Comparison of ENCODE assay signal across 16 mouse cellular contexts in genomic region chr1:81077665-81078314, GRCm38 (mm10). TPM values are rescaled to one million over a fixed set of nuclear protein-coding genes. Genes with fewer than 3 reads are reported as not detected.
DNase-seq lines count a peak whose midpoint lies in the region; ATAC-seq lines count a peak whose summit lies in the region.
"Had no signal": no experiment of that assay in that cellular context is flagged by ENCODE, and none has a peak within 500 bp of the region (broad histone marks: within the 10 kb centered on the region; RNA-seq: fewer than 3 reads in every experiment).

No protein-coding gene starts in this region.

- no peak for DNase-seq in cerebellum, adult 11 months
- DNase-seq in cerebellum, postnatal 10 days: peak; percentile 28 to 47
- DNase-seq in hindbrain, embryonic 11.5 days (ENCODE audit: low spot score): no peak
- peak; percentile 57 for DNase-seq in midbrain, embryonic 14.5 days
- no peak for DNase-seq in lung, postnatal 4 days
- DNase-seq in urinary bladder, postnatal 10 days (ENCODE audit: low spot score): no peak
- no peak for DNase-seq in adrenal gland, postnatal 25 days
- DNase-seq: adrenal gland, adult 2 months; heart, adult 11 months; heart, postnatal 10 days; kidney, adult 11 months; lung, postnatal 36 days; thymus, adult 2 months had no signal

- peak; percentile 51 for ATAC-seq in cerebellum, adult (ENCODE audit: insufficient number of reproducible peaks, low FRiP score, low TSS enrichment)
- no peak for ATAC-seq in hindbrain, embryonic 11.5 days (ENCODE audit: low FRiP score)
- no peak for ATAC-seq in midbrain, embryonic 14.5 days (ENCODE audit: low FRiP score, low TSS enrichment)

- 76% methylated on average over 9 of the region's 9 CpGs for WGBS in hindbrain, embryonic 11.5 days
- 35% methylated on average over 9 of the region's 9 CpGs for WGBS in midbrain, embryonic 14.5 days

- no peaks in the 10 kb centered on the region for H3K9me3 ChIP-seq in hindbrain, embryonic 11.5 days (ENCODE audit: control insufficient read depth, low read length)
- no peaks in the 10 kb centered on the region for H3K9me3 ChIP-seq in midbrain, embryonic 14.5 days (ENCODE audit: control insufficient read depth, low read length)
- H3K9me3 ChIP-seq: liver, embryonic 15.5 days had no signal

- H3K9ac ChIP-seq in hindbrain, embryonic 11.5 days (ENCODE audit: low read depth, low read length): 0 out of 2 replicates have a peak overlapping the region, but pooled peaks have one; percentile 50
- peak overlapping the region; percentile 68 for H3K9ac ChIP-seq in midbrain, embryonic 14.5 days (replicated peaks; ENCODE audit: low read length)
- H3K9ac ChIP-seq: liver, embryonic 15.5 days had no signal

- peak overlapping the region; percentile 31; the same call in 1 of the 2 replicates for H3K4me2 ChIP-seq in hindbrain, embryonic 11.5 days (replicated peaks; ENCODE audit: low read depth, low read length)
- peak overlapping the region; percentile 61 for H3K4me2 ChIP-seq in midbrain, embryonic 14.5 days (ENCODE audit: low read length)
- H3K4me2 ChIP-seq: liver, embryonic 15.5 days had no signal

- H3K36me3 ChIP-seq in hindbrain, embryonic 11.5 days (ENCODE audit: control insufficient read depth, insufficient read depth, low read length): no peaks in the 10 kb centered on the region
- H3K36me3 ChIP-seq in midbrain, embryonic 14.5 days (ENCODE audit: control insufficient read depth, insufficient read depth, low read length): no peaks in the 10 kb centered on the region
- H3K36me3 ChIP-seq: liver, embryonic 15.5 days had no signal

- H3K4me1 ChIP-seq in hindbrain, embryonic 11.5 days (replicated peaks; ENCODE audit: control insufficient read depth, insufficient read depth, low read length): no peaks in the 10 kb centered on the region
- H3K4me1 ChIP-seq in midbrain, embryonic 14.5 days (ENCODE audit: control insufficient read depth, insufficient read depth, low read length): peaks cover 9% of the 10 kb centered on the region
- H3K4me1 ChIP-seq: liver, embryonic 15.5 days had no signal

- no peaks in the 10 kb centered on the region for H3K27me3 ChIP-seq in hindbrain, embryonic 11.5 days (ENCODE audit: control insufficient read depth, insufficient read depth, low read length)
- no peaks in the 10 kb centered on the region for H3K27me3 ChIP-seq in midbrain, embryonic 14.5 days (ENCODE audit: control insufficient read depth, insufficient read depth, low read length)
- H3K27me3 ChIP-seq: liver, embryonic 15.5 days had no signal

- peak overlapping the region; percentile 75; the same call in 1 of the 2 replicates for H3K27ac ChIP-seq in hindbrain, embryonic 11.5 days (ENCODE audit: low read depth, low read length)
- H3K27ac ChIP-seq in midbrain, embryonic 14.5 days (replicated peaks; ENCODE audit: low read depth, low read length): peak overlapping the region; percentile 97
- H3K27ac ChIP-seq: liver, embryonic 15.5 days had no signal

- H3K4me3 ChIP-seq in hindbrain, embryonic 11.5 days (ENCODE audit: low read depth, low read length): peak overlapping the region; percentile 25; the same call in 1 of the 2 replicates
- H3K4me3 ChIP-seq in midbrain, embryonic 14.5 days (replicated peaks; ENCODE audit: low read depth, low read length): peak overlapping the region; percentile 40
- H3K4me3 ChIP-seq: liver, embryonic 15.5 days; myocyte had no signal

RNA-seq across cellular contexts. Expression of gene Nyap2, which starts 1.0 kb away (rescaled TPM):
- 2.9 and 3.4 TPM in 2 replicates for polyA plus RNA-seq in hindbrain, embryonic 11.5 days (2014; fragmentation: Nextera tagmentation; extraction: Ambion mirVana)
- 14.8 and 15.4 TPM in 2 replicates for polyA plus RNA-seq in midbrain, embryonic 14.5 days (2014; fragmentation: Nextera tagmentation; extraction: Ambion mirVana)
- total RNA-seq in adrenal gland, postnatal 25 days (2021): 1.0 and 1.5 TPM in 2 replicates
- total RNA-seq: heart, postnatal 10 days had no signal
- polyA plus RNA-seq: liver, embryonic 15.5 days had no signal

Comparison
In these comparisons a context has a peak if more than half of its experiments do, and no peak if none do; other contexts are left out.
1. DNase-seq: peak in cerebellum, postnatal 10 days (2 of 2) and midbrain, embryonic 14.5 days (single experiment); none in cerebellum, adult 11 months (single experiment), hindbrain, embryonic 11.5 days (single experiment), lung, postnatal 4 days (0 of 2), urinary bladder, postnatal 10 days (single experiment) and adrenal gland, postnatal 25 days (single experiment).